Mouse (Mus musculus) hindbrain, postnatal 0 days (tissue): ENCODE measurements around the gene B3gat3. TPM values are rescaled to one million over a fixed set of nuclear protein-coding genes. Genes with fewer than 3 reads are reported as not detected.

ENCODE experiments used
- ATAC-seq: fragments of 200-750 bp; cut with Nextera tagmentation; 2 replicates; pipeline ENCODE4 v1.8.0; 2017; ENCODE audit warnings: mild to moderate bottlenecking, moderate TSS enrichment, moderate library complexity
- DNase-seq: peaks from one replicate; pipeline ENCODE4 v3.0.0-alpha.2; 2015; ENCODE audit warnings: low spot score
- H3K27ac ChIP-seq: fragments of 300-500 bp; sonication (generic); 2 replicates; pipeline ENCODE4 v1.5.1; 2014; ENCODE audit warnings: mild to moderate bottlenecking
- H3K27me3 ChIP-seq: fragments of 300-500 bp; sonication (generic); 2 replicates; pipeline ENCODE4 v1.6.1; 2014; ENCODE audit warnings: low read length, mixed read lengths; ENCODE audit not compliant: insufficient read depth
- H3K36me3 ChIP-seq: fragments of 300-500 bp; sonication (generic); 2 replicates; pipeline ENCODE4 v1.6.1; 2014; ENCODE audit warnings: low read length, mixed read lengths; ENCODE audit not compliant: insufficient read depth
- H3K4me1 ChIP-seq: fragments of 300-500 bp; sonication (generic); 2 replicates; pipeline ENCODE4 v1.6.1; 2014; ENCODE audit warnings: antibody characterized with exemption, low read length, mixed read lengths; ENCODE audit not compliant: insufficient read depth
- H3K4me2 ChIP-seq: fragments of 300-500 bp; sonication (generic); 2 replicates; pipeline ENCODE4 v1.6.1; 2014; ENCODE audit warnings: low read depth, mild to moderate bottlenecking, low read length, moderate library complexity, mixed read lengths
- H3K4me3 ChIP-seq: fragments of 300-500 bp; sonication (generic); 2 replicates; pipeline ENCODE4 v1.5.1; 2014; ENCODE audit warnings: low read length
- H3K9ac ChIP-seq: fragments of 300-500 bp; sonication (generic); replicated peaks from 2 replicates; pipeline ENCODE4 v1.6.1; 2014; ENCODE audit warnings: mild to moderate bottlenecking, low read length, moderate library complexity, mixed read lengths
- H3K9me3 ChIP-seq: fragments of 300-500 bp; sonication (generic); 2 replicates; pipeline ENCODE4 v1.6.1; 2016; ENCODE audit warnings: low read length, mixed read lengths
- CTCF ChIP-seq: IDR thresholded peaks from 2 replicates; pipeline ENCODE4 v1.5.1; 2016; ENCODE audit warnings: antibody characterized with exemption, control low read depth, low read depth
- WGBS: fragments of 180-500 bp; shearing (Covaris S2); extraction: QIAGEN DNeasy Blood & Tissue Kit; methylation state at CpG from one replicate; pipeline ENCODE4 v1.1.7; 2014; 5-methylcytosine and 5-hydroxymethylcytosine counted together
- microRNA-seq, 2 experiments: library from miRNA; unstranded; fragments of <30 nt; microRNA quantifications; one replicate each; pipeline ENCODE4; 2016
- polyA plus RNA-seq: library from polyadenylated mRNA; unstranded; fragments of >200 nt; fragmentation: Nextera tagmentation; extraction: Ambion mirVana; gene quantifications from 2 replicates; pipeline ENCODE4 v1.2.1, GENCODE M21; 2015
- total RNA-seq: library from RNA; depleted of rRNA; stranded (reverse); fragments of >200 nt; gene quantifications from 2 replicates; pipeline ENCODE4 v1.2.3, GENCODE M21; 2014; rRNA removed

The B3gat3 gene
- total and polyA plus RNA-seq, 2 experiments from 2014 or later = 92.3 to 97.5 TPM

GRCm38 (mm10) chr19:8975491-8975890 is 55.3 kb downstream of the B3gat3 start:
- Histone ChIP-seq H3K27ac (no peak overlapping the region), H3K4me3 (no peak overlapping the region), H3K9me3 (no peaks in the 10 kb centered on the region), H3K4me1 (no peaks in the 10 kb centered on the region), H3K27me3 (no peaks in the 10 kb centered on the region), H3K9ac (no peak overlapping the region), H3K4me2 (no peak overlapping the region), H3K36me3 (peaks cover 59% of the 10 kb centered on the region)
- DNase-seq (no peak), ATAC-seq (no peak)
- TF ChIP-seq CTCF = no peak
- WGBS = 99% methylated on average over 2 of the region's 2 CpGs

- TF ChIP-seq CTCF = peak; percentile 85
- 55% methylated on average over 3 of the region's 3 CpGs for WGBS
- Histone ChIP-seq H3K27ac (no peak overlapping the region), H3K27me3 (no peaks in the 10 kb centered on the region), H3K4me3 (no peak overlapping the region), H3K4me1 (no peaks in the 10 kb centered on the region), H3K9ac (no peak overlapping the region), H3K9me3 (no peaks in the 10 kb centered on the region), H3K36me3 (peaks cover 49% of the 10 kb centered on the region), H3K4me2 (no peak overlapping the region)
- ATAC-seq (peak; percentile 81), DNase-seq (peak; percentile 74)
Observed at GRCm38 (mm10) chr19:8976535-8976934, 56.4 kb downstream of the B3gat3 start.

Small RNA genes within 50 kb of the gene (microRNA-seq; reads per million reads assigned to microRNA genes)
- 0.18 to 0.36 reads per million in 2 experiments for gene Mir5136

Other genes with a start within 250 kb of the B3gat3 start
Only the 30 nearest of the 32 such genes appear.
- 46.7 and 49.7 TPM in 2 replicates for gene Wdr74, start 184.5 kb upstream of the B3gat3 start, total RNA-seq
- gene Wdr74, start 184.5 kb upstream of the B3gat3 start, polyA plus RNA-seq = 78.7 and 79.2 TPM in 2 replicates
- not detected in 2 replicates for gene 1700092M07Rik, start 179.7 kb upstream of the B3gat3 start, total RNA-seq
- 0.66 and 0.85 TPM in 2 replicates for gene 1700092M07Rik, start 179.7 kb upstream of the B3gat3 start, polyA plus RNA-seq
- gene Stx5a, start 179.0 kb upstream of the B3gat3 start, total RNA-seq = 84.4 and 110 TPM in 2 replicates
- gene Stx5a, start 179.0 kb upstream of the B3gat3 start, polyA plus RNA-seq = 95.3 and 104 TPM in 2 replicates
- gene Nxf1, start 163.3 kb upstream of the B3gat3 start, total RNA-seq = 47.7 and 51.3 TPM in 2 replicates
- 88.3 and 89.5 TPM in 2 replicates for gene Nxf1, start 163.3 kb upstream of the B3gat3 start, polyA plus RNA-seq
- 269 and 347 TPM in 2 replicates for gene Tmem223, start 149.4 kb upstream of the B3gat3 start, total RNA-seq
- 233 and 258 TPM in 2 replicates for gene Tmem223, start 149.4 kb upstream of the B3gat3 start, polyA plus RNA-seq
- 29.5 and 31.0 TPM in 2 replicates for gene Tmem179b, start 145.9 kb upstream of the B3gat3 start, total RNA-seq
- gene Tmem179b, start 145.9 kb upstream of the B3gat3 start, polyA plus RNA-seq = 27.0 and 27.7 TPM in 2 replicates
- gene Taf6l, start 134.0 kb upstream of the B3gat3 start, total RNA-seq = 30.1 and 38.9 TPM in 2 replicates
- 23.3 and 25.9 TPM in 2 replicates for gene Taf6l, start 134.0 kb upstream of the B3gat3 start, polyA plus RNA-seq
- gene Polr2g, start 121.8 kb upstream of the B3gat3 start, total RNA-seq = 52.7 and 78.3 TPM in 2 replicates
- gene Polr2g, start 121.8 kb upstream of the B3gat3 start, polyA plus RNA-seq = 171 and 178 TPM in 2 replicates
- gene Zbtb3, start 117.8 kb upstream of the B3gat3 start, total RNA-seq = 5.0 and 7.5 TPM in 2 replicates
- 4.4 and 4.7 TPM in 2 replicates for gene Zbtb3, start 117.8 kb upstream of the B3gat3 start, polyA plus RNA-seq
- gene Ttc9c, start 101.0 kb upstream of the B3gat3 start, total RNA-seq = 41.0 and 55.2 TPM in 2 replicates
- gene Ttc9c, start 101.0 kb upstream of the B3gat3 start, polyA plus RNA-seq = 41.1 and 42.5 TPM in 2 replicates
- gene Hnrnpul2, start 100.4 kb upstream of the B3gat3 start, total RNA-seq = 19.7 and 20.1 TPM in 2 replicates
- gene Hnrnpul2, start 100.4 kb upstream of the B3gat3 start, polyA plus RNA-seq = 5.6 TPM in 2 replicates
- not detected in 2 replicates for gene AC129217.1, start 90.6 kb upstream of the B3gat3 start, total RNA-seq
- gene AC129217.1, start 90.6 kb upstream of the B3gat3 start, polyA plus RNA-seq = not detected in 2 replicates
- gene Bscl2, start 82.9 kb upstream of the B3gat3 start, total RNA-seq = 132 and 146 TPM in 2 replicates
- 104 and 107 TPM in 2 replicates for gene Bscl2, start 82.9 kb upstream of the B3gat3 start, polyA plus RNA-seq
- gene Gng3, start 81.2 kb upstream of the B3gat3 start, total RNA-seq = 93.2 and 99.7 TPM in 2 replicates
- 591 and 626 TPM in 2 replicates for gene Gng3, start 81.2 kb upstream of the B3gat3 start, polyA plus RNA-seq
- 1.6 TPM in 2 replicates for gene Lrrn4cl, start 69.6 kb upstream of the B3gat3 start, total RNA-seq
- gene Lrrn4cl, start 69.6 kb upstream of the B3gat3 start, polyA plus RNA-seq = 1.5 and 1.8 TPM in 2 replicates
- 60.8 and 67.7 TPM in 2 replicates for gene Ubxn1, start 48.9 kb upstream of the B3gat3 start, total RNA-seq
- gene Ubxn1, start 48.9 kb upstream of the B3gat3 start, polyA plus RNA-seq = 158 and 164 TPM in 2 replicates
- gene Uqcc3, start 39.5 kb upstream of the B3gat3 start, total RNA-seq = 17.9 and 21.1 TPM in 2 replicates
- gene Uqcc3, start 39.5 kb upstream of the B3gat3 start, polyA plus RNA-seq = 64.9 and 77.0 TPM in 2 replicates
- 3.3 and 5.5 TPM in 2 replicates for gene Lbhd1, start 36.6 kb upstream of the B3gat3 start, total RNA-seq
- 26.4 and 37.8 TPM in 2 replicates for gene Lbhd1, start 36.6 kb upstream of the B3gat3 start, polyA plus RNA-seq
- gene Gm49403, start 36.4 kb upstream of the B3gat3 start, total RNA-seq = not detected in 2 replicates
- gene Gm49403, start 36.4 kb upstream of the B3gat3 start, polyA plus RNA-seq = not detected in 2 replicates
- gene 1810009A15Rik, start 31.5 kb upstream of the B3gat3 start, total RNA-seq = 13.6 and 29.8 TPM in 2 replicates
- 37.7 and 38.6 TPM in 2 replicates for gene 1810009A15Rik, start 31.5 kb upstream of the B3gat3 start, polyA plus RNA-seq
- gene Gm49416, start 31.4 kb upstream of the B3gat3 start, total RNA-seq = 0.52 and 2.7 TPM in 2 replicates
- gene Gm49416, start 31.4 kb upstream of the B3gat3 start, polyA plus RNA-seq = not detected in 2 replicates
- 40.8 and 46.3 TPM in 2 replicates for gene Ints5, start 27.4 kb upstream of the B3gat3 start, total RNA-seq
- gene Ints5, start 27.4 kb upstream of the B3gat3 start, polyA plus RNA-seq = 23.2 and 23.8 TPM in 2 replicates
- 103 and 110 TPM in 2 replicates for gene Ganab, start 22.3 kb upstream of the B3gat3 start, total RNA-seq
- gene Ganab, start 22.3 kb upstream of the B3gat3 start, polyA plus RNA-seq = 55.5 and 55.6 TPM in 2 replicates
- gene Rom1, start 9.0 kb downstream of the B3gat3 start, total RNA-seq = 5.7 and 6.0 TPM in 2 replicates
- 3.5 and 4.0 TPM in 2 replicates for gene Rom1, start 9.0 kb downstream of the B3gat3 start, polyA plus RNA-seq
- 8.3 and 8.6 TPM in 2 replicates for gene Eml3, start 9.2 kb downstream of the B3gat3 start, total RNA-seq
- 11.0 and 11.8 TPM in 2 replicates for gene Eml3, start 9.2 kb downstream of the B3gat3 start, polyA plus RNA-seq
- gene Mta2, start 21.5 kb downstream of the B3gat3 start, total RNA-seq = 65.1 and 71.4 TPM in 2 replicates
- 75.2 and 78.8 TPM in 2 replicates for gene Mta2, start 21.5 kb downstream of the B3gat3 start, polyA plus RNA-seq
- 20.8 and 23.4 TPM in 2 replicates for gene Tut1, start 33.5 kb downstream of the B3gat3 start, total RNA-seq
- 16.0 and 16.2 TPM in 2 replicates for gene Tut1, start 33.5 kb downstream of the B3gat3 start, polyA plus RNA-seq
- 442 and 469 TPM in 2 replicates for gene Eef1g, start 46.7 kb downstream of the B3gat3 start, total RNA-seq
- 256 and 260 TPM in 2 replicates for gene Eef1g, start 46.7 kb downstream of the B3gat3 start, polyA plus RNA-seq
- gene Ahnak, start 68.9 kb downstream of the B3gat3 start, total RNA-seq = 11.2 and 11.7 TPM in 2 replicates
- 5.7 and 6.1 TPM in 2 replicates for gene Ahnak, start 68.9 kb downstream of the B3gat3 start, polyA plus RNA-seq
- gene Scgb1a1, start 167.6 kb downstream of the B3gat3 start, total RNA-seq = not detected in 2 replicates
- gene Scgb1a1, start 167.6 kb downstream of the B3gat3 start, polyA plus RNA-seq = not detected in 2 replicates